Mouse (Mus musculus): ENCODE data around the gene Tlr9. TPM values are rescaled to one million over a fixed set of nuclear protein-coding genes. Genes with fewer than 3 reads are reported as not detected.

The Tlr9 gene
- polyA plus RNA-seq, 1 experiment, result 3.6 TPM

DNA sequence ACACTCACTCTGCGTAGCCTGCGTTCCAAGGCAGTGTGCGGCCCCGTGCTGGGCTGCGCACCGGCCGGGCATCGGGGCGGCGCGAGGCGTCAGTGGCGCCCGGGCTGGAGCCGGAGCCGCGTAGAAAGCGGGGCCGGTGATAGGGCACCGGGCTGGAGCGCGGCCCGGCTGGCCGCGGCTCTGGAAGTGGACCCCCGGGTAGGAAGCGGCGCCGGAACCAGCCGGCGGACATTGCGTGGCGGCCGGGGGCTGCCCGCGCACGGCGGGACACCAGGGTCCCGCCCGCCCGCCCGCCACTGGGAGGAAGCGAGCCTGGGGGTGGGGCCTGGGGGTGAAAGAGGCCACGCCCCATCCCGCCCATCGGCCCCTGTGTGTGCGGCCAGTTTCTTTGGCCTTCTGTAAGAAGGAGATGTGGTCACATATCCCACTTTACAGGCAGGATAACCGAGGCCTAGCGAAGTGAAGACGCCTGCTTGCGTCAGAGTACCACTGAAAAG lies 23.4 kb upstream of the Tlr9 start:
- Histone ChIP-seq H3K27ac (ENCODE audit: control insufficient read depth, insufficient read depth, low read depth, low read length, poor library complexity) (peak overlapping the region; percentile 94), H3K4me1 (ENCODE audit: control insufficient read depth, insufficient read depth, low read length) (peaks cover 6% of the 10 kb centered on the region; the same call in 1 of the 2 replicates), H3K4me3 (replicated peaks; ENCODE audit: control insufficient read depth, low read depth, low read length) (peak overlapping the region; percentile 77)
- WGBS, result under 1% methylated on average over 51 of the region's 51 CpGs
- TF ChIP-seq POLR2A (IDR thresholded peaks at IDR 0.05; ENCODE audit: borderline replicate concordance, control insufficient read depth, low read depth, low read length) (peak; percentile 47; the same call in 1 of the 2 replicates), CTCF (IDR thresholded peaks at IDR 0.05; ENCODE audit: control insufficient read depth, insufficient read depth, low read length) (no peak)

DNA sequence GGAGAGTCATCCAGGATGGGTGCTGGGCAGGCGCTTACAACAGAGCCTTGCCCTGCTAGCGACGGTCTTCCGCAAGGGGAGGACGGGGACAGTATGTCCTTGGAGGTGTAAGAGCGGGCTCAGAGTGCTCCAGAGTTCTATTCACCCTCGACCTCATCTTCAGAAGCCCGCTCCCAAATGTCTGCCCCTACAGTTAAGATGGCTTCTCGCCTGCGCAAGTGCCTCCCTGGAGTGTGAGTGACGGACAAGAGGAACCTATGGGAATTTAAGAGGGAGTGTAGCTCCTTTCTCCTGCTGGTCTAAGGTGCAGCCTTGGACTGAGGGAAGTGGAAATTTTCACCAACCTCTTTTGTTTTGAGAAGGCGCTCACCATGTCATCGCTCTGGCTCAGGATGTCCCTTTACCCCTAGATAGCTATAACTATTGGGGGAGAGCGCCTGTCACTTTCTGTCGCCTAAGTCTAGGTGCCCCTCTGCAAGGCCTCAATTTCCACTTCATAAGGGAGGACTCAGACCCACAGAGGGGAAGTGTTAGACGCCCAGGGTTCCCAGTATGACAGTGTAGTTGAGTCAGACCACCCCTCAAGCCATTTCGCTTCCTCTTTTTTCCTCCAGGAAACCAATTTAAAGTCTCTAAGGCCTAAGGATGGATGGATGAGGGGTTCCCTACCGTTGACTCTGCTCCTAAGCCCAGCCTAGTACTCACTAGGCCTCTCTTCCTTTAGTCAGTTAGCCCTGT lies 22.7 kb upstream of the Tlr9 start, which contains the start of gene Ppm1m:
Gene Ppm1m (minus strand): TSS at position 212 of the 738 bp plus-strand sequence.
- peak within 1 kb of the TSS; percentile 94 for H3K27ac ChIP-seq (ENCODE audit: control insufficient read depth, insufficient read depth, low read depth, low read length, poor library complexity)
- no peak for TF ChIP-seq CTCF (IDR thresholded peaks at IDR 0.05; ENCODE audit: control insufficient read depth, insufficient read depth, low read length)
- no peak; the same call in 1 of the 2 replicates for TF ChIP-seq POLR2A (IDR thresholded peaks at IDR 0.05; ENCODE audit: borderline replicate concordance, control insufficient read depth, low read depth, low read length)
- 37% methylated on average over 18 of the region's 18 CpGs for WGBS
- H3K4me1 ChIP-seq (ENCODE audit: control insufficient read depth, insufficient read depth, low read length), result peaks cover 6% of the 10 kb centered on the region; the same call in 1 of the 2 replicates
- H3K4me3 ChIP-seq (replicated peaks; ENCODE audit: control insufficient read depth, low read depth, low read length), result peak within 1 kb of the TSS; percentile 77

DNA sequence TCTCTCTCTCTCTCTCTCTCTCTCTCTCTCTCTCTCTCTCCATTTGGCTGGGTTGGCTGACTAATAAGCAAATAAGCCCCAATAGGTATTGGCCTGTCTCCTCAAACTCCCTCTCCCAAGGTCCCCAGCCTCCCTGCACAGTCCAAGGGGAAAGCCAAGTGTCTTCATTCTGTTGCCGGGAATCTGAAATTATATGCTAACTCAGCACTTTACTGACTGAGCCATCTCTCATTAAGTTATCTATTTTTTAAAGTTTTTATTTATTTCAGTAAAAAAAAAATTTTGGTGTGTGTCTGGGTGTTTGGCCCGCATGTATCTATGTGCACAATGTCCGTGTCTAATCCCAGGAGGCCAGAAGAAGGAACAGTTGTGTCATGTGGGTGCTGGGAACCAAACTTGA lies 20.5 kb upstream of the Tlr9 start:
- Histone ChIP-seq H3K27ac (ENCODE audit: control insufficient read depth, insufficient read depth, low read depth, low read length, poor library complexity) (no peak overlapping the region), H3K4me3 (replicated peaks; ENCODE audit: control insufficient read depth, low read depth, low read length) (no peak overlapping the region), H3K4me1 (ENCODE audit: control insufficient read depth, insufficient read depth, low read length) (peaks cover 8% of the 10 kb centered on the region; the same call in 1 of the 2 replicates)
- 79% methylated on average over 3 of the region's 3 CpGs for WGBS
- TF ChIP-seq CTCF (IDR thresholded peaks at IDR 0.05; ENCODE audit: control insufficient read depth, insufficient read depth, low read length), result no peak
- TF ChIP-seq POLR2A (IDR thresholded peaks at IDR 0.05; ENCODE audit: borderline replicate concordance, control insufficient read depth, low read depth, low read length), result no peak

DNA sequence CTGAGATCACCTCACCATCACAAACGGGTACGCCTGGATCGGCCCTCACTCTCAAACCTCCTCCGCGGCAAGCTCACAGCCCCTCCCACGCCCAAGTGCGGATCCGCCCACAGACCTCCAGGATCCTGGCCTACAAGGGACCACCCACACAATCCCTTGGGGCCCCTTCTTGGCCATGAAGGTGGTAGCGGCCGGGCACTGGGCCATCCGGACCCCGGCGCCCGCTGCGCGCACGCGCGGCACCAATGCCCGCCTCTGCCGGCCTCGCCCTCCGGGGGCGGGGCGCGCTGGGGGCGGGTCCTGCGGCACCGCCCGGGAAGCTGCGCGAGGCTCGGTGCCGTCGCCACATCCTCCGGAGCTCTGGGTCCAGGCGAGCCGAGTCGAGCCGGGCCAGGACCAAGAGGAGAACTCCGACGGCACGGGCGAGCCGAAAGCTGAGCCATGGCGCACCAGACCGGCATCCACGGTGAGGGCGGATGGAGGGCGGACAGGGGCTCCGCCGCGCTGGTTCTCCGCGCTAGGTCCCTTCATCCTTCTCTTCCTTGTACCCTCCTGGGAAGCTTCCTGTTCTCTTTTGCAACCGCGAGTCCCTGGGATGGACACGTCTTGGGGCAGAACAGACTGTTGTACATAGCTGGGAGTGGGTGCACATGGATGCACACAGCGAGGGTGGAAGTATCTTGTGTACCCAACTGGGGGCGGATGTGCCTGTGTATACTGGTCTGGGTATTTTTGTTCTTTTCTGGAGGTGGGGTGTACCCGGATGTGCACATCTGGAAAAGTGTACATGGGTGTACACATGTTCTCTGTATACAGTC lies 19.4 kb upstream of the Tlr9 start, which contains the start of gene Twf2:
Gene Twf2 (plus strand): TSS at position 290 of the 818 bp plus-strand sequence.
- peak within 1 kb of the TSS; percentile 80 for H3K27ac ChIP-seq (ENCODE audit: control insufficient read depth, insufficient read depth, low read depth, low read length, poor library complexity)
- peak; percentile 80; the same call in 1 of the 2 replicates for TF ChIP-seq POLR2A (IDR thresholded peaks at IDR 0.05; ENCODE audit: borderline replicate concordance, control insufficient read depth, low read depth, low read length)
- no peak for TF ChIP-seq CTCF (IDR thresholded peaks at IDR 0.05; ENCODE audit: control insufficient read depth, insufficient read depth, low read length)
- H3K4me3 ChIP-seq (replicated peaks; ENCODE audit: control insufficient read depth, low read depth, low read length), result peak within 1 kb of the TSS; percentile 99
- peaks cover 2% of the 10 kb centered on the region; the same call in 1 of the 2 replicates for H3K4me1 ChIP-seq (ENCODE audit: control insufficient read depth, insufficient read depth, low read length)
- under 1% methylated on average over 61 of the region's 61 CpGs for WGBS

DNA sequence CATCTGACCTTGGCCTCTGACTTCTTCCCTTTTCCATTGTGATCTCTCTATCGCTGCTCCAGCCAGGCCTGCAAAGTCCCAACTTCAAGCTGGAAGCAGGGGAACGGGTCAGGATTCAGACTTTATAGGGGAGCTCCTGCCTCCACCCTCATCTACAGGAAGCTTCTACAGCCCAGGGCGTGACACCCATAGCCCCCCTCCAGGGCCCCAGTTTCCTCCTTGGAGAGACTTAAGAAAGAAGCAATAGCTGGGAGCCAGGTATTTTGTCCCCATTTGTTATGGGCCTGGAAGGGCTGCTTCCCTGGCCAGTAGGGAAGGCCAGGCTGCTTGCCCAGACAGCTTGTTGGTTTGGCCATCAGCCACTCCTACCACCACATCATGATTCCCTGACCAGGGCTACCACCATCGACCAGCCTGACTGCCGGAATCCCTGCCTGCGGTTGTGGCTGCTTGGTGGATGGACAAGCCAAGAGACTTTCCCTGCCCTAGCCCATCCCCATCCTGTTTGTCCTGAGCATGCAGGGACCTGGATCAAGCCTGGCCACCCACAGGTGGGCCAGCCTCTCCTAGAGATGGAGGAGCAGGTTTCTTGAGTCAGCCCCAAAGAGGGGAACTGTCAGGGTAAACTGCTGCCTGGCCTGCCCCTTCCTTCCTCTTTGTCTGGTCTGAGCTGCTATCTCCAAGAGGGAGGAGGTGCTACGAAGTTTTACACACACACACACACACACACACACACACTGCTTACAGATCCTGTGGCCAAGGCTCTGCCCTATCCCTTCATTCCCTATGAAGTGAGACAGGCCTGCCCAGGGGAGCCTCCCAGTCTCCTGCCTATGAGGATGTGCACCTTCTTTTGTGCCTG lies 18.2 kb upstream of the Tlr9 start:
- H3K4me3 ChIP-seq (replicated peaks; ENCODE audit: control insufficient read depth, low read depth, low read length), result peak overlapping the region; percentile 99
- WGBS, result 6% methylated on average over 7 of the region's 7 CpGs
- H3K4me1 ChIP-seq (ENCODE audit: control insufficient read depth, insufficient read depth, low read length), result peaks cover 2% of the 10 kb centered on the region; the same call in 1 of the 2 replicates
- no peak for TF ChIP-seq CTCF (IDR thresholded peaks at IDR 0.05; ENCODE audit: control insufficient read depth, insufficient read depth, low read length)
- no peak for TF ChIP-seq POLR2A (IDR thresholded peaks at IDR 0.05; ENCODE audit: borderline replicate concordance, control insufficient read depth, low read depth, low read length)
- H3K27ac ChIP-seq (ENCODE audit: control insufficient read depth, insufficient read depth, low read depth, low read length, poor library complexity), result peak overlapping the region; percentile 74

DNA sequence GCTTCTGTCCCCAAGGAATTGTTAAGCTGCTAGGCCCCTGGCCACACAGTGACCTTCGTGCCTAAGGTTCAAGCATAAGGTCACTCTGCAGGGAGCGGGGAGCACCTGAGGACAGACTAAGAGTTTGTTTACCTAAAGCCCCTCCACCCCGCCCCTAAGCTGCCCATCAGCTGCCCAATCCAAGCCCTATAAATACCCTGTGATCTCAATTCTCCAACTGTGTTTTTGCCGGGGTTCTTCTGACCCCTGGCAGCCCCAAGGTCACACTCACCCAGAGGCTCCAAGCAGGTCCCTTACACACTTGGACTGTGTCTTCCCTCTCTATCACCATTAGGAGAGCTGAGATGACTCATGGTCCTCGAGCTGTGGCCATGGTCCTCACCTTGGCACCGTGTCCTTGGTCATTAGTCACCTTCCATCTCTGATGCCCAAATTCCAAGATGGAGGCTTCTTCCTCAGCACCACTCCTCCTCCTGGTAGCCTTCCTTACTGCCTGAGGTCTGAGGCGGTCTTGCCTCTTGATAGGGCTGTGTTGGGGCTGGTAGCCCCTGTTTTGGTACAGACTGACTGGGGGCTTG lies 16.6 kb upstream of the Tlr9 start:
- Histone ChIP-seq H3K27ac (ENCODE audit: control insufficient read depth, insufficient read depth, low read depth, low read length, poor library complexity) (no peak overlapping the region), H3K4me3 (replicated peaks; ENCODE audit: control insufficient read depth, low read depth, low read length) (no peak overlapping the region), H3K4me1 (ENCODE audit: control insufficient read depth, insufficient read depth, low read length) (peaks cover 2% of the 10 kb centered on the region; the same call in 1 of the 2 replicates)
- 79% methylated on average over 7 of the region's 7 CpGs for WGBS
- TF ChIP-seq POLR2A (IDR thresholded peaks at IDR 0.05; ENCODE audit: borderline replicate concordance, control insufficient read depth, low read depth, low read length) (no peak), CTCF (IDR thresholded peaks at IDR 0.05; ENCODE audit: control insufficient read depth, insufficient read depth, low read length) (no peak)

DNA sequence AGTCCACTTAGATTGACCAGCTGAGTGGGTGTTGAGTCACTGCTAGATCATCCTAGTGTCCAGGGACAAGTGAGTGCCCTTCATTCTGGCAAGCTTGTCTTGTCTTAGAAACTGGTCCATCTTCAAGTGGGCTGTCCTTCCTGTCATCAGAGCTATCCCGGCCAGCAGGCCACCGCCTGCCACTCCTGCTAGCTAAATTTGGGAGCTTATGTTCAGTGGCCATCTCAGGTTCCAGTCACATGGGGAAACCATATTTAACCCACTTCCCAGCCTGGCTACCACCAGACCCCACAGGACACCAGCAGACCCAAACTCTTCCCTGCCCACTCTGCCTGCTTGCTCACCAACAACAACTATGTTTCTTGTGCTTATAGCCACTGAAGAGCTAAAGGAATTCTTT lies 15.9 kb upstream of the Tlr9 start:
- peaks cover 2% of the 10 kb centered on the region; the same call in 1 of the 2 replicates for H3K4me1 ChIP-seq (ENCODE audit: control insufficient read depth, insufficient read depth, low read length)
- TF ChIP-seq CTCF (IDR thresholded peaks at IDR 0.05; ENCODE audit: control insufficient read depth, insufficient read depth, low read length) (no peak), POLR2A (IDR thresholded peaks at IDR 0.05; ENCODE audit: borderline replicate concordance, control insufficient read depth, low read depth, low read length) (no peak)
- no peak overlapping the region for H3K4me3 ChIP-seq (replicated peaks; ENCODE audit: control insufficient read depth, low read depth, low read length)
- H3K27ac ChIP-seq (ENCODE audit: control insufficient read depth, insufficient read depth, low read depth, low read length, poor library complexity), result no peak overlapping the region
- 75% methylated on average over 2 of the region's 2 CpGs for WGBS

All from bone marrow, adult 2 months (tissue).